Mouse (Mus musculus): ENCODE measurements around the gene Atp11a. TPM values are rescaled to one million over a fixed set of nuclear protein-coding genes. Genes with fewer than 3 reads are reported as not detected.

Atp11a gene
- polyA plus RNA-seq, 1 experiment from 2014 or later: 13.6 TPM

GRCm38 (mm10) chr8:12776166-12776565, 19.4 kb downstream of the Atp11a start:
- no peak for ATAC-seq (ENCODE audit: low FRiP score, low TSS enrichment)
- no peak overlapping the region for H3K27ac ChIP-seq (replicated peaks; ENCODE audit: low read depth, low read length)
- DNase-seq: no peak

DNA sequence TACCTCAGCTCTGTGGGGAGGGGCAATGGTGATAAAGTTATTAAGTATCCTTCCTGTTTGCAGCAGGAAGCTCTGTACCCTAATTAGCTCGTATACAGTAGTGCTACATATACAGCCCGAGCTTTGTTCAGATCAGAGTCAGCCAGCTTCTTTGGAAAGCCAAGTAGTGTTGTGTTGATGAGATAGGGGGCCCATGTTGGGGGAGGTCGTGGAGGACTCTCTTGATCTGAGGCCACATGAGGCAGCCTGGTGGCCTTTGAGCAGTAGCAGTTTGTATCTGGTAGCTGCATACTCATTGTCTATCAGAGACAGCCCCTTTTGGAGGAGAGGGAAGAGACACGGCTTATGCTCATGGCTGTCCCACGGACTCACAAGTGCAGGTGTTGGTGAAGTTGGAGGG, 20.4 kb downstream of the Atp11a start:
- H3K36me3 ChIP-seq (ENCODE audit: control insufficient read depth, insufficient read depth, low read length): no peaks in the 10 kb centered on the region
- no peak for DNase-seq

More at GRCm38 (mm10) chr8:12776166-12776565, 19.4 kb downstream of the Atp11a start:
- Histone ChIP-seq H3K9me3 (ENCODE audit: control insufficient read depth, low read length) (no peaks in the 10 kb centered on the region), H3K4me3 (replicated peaks; ENCODE audit: low read depth, low read length) (no peak overlapping the region), H3K36me3 (ENCODE audit: control insufficient read depth, insufficient read depth, low read length) (no peaks in the 10 kb centered on the region), H3K9ac (replicated peaks; ENCODE audit: low read length) (no peak overlapping the region), H3K4me1 (ENCODE audit: control insufficient read depth, insufficient read depth, low read length) (no peaks in the 10 kb centered on the region), H3K27me3 (ENCODE audit: control insufficient read depth, insufficient read depth, low read length) (no peaks in the 10 kb centered on the region), H3K4me2 (ENCODE audit: low read length) (no peak overlapping the region)
- 81% methylated on average over 10 of the region's 10 CpGs for WGBS

DNA sequence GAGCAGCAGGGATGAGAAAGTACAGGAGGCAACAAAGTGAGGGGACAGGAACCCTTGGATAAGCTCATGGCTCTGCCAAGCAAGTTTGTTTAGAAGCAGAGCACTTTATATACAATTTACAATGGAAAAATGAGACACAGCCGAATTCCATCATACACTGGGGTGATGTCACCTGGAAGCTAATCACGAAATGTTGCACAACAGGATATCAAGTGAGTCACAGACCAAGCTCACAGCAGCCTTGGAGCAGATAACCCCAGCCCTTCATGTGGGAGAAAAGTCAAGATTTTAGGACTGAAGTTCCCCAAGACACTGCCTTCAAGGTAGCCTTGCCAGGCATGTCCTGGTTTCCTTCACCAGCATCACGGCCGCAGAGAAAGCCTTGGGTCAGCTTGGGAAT, 22.7 kb downstream of the Atp11a start:
- no peaks in the 10 kb centered on the region for H3K4me1 ChIP-seq (ENCODE audit: control insufficient read depth, insufficient read depth, low read length)
- no peak overlapping the region for H3K27ac ChIP-seq (replicated peaks; ENCODE audit: low read depth, low read length)
- 85% methylated on average over 4 of the region's 4 CpGs for WGBS
- no peaks in the 10 kb centered on the region for H3K36me3 ChIP-seq (ENCODE audit: control insufficient read depth, insufficient read depth, low read length)
- no peak overlapping the region for H3K9ac ChIP-seq (replicated peaks; ENCODE audit: low read length)
- H3K4me3 ChIP-seq (replicated peaks; ENCODE audit: low read depth, low read length): no peak overlapping the region
- no peak overlapping the region for H3K4me2 ChIP-seq (ENCODE audit: low read length)
- H3K9me3 ChIP-seq (ENCODE audit: control insufficient read depth, low read length): no peaks in the 10 kb centered on the region
- no peaks in the 10 kb centered on the region for H3K27me3 ChIP-seq (ENCODE audit: control insufficient read depth, insufficient read depth, low read length)
- no peak for ATAC-seq (ENCODE audit: low FRiP score, low TSS enrichment)
- DNase-seq: no peak

More for the DNA sequence above, 20.4 kb downstream of the Atp11a start:
- WGBS: 73% methylated on average over 5 of the region's 5 CpGs
- H3K27ac ChIP-seq (replicated peaks; ENCODE audit: low read depth, low read length): no peak overlapping the region
- no peaks in the 10 kb centered on the region for H3K27me3 ChIP-seq (ENCODE audit: control insufficient read depth, insufficient read depth, low read length)
- no peak overlapping the region for H3K9ac ChIP-seq (replicated peaks; ENCODE audit: low read length)
- H3K4me3 ChIP-seq (replicated peaks; ENCODE audit: low read depth, low read length): no peak overlapping the region
- no peaks in the 10 kb centered on the region for H3K4me1 ChIP-seq (ENCODE audit: control insufficient read depth, insufficient read depth, low read length)
- ATAC-seq (ENCODE audit: low FRiP score, low TSS enrichment): no peak
- H3K4me2 ChIP-seq (ENCODE audit: low read length): no peak overlapping the region
- no peaks in the 10 kb centered on the region for H3K9me3 ChIP-seq (ENCODE audit: control insufficient read depth, low read length)

DNA sequence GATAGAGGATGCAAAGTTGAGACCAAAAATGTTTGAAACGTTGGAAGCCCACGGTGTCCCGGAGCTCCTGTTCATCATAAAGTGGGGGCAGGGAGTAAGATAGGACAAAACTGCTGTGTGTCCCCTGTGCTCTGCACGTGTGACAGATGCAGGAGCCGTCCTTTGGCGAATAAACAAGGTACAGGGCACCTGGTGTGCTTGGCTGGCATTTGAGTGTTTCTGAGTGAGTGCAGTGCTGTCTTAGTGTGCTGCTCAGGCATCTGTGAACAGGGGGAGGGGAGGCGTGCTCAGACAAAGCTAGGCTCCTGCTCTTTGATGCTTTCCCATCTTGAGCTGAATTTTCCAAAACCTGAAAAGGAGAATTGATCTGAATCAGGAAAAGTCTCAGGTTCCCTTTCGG, 28.7 kb downstream of the Atp11a start:
- 46% methylated on average over 8 of the region's 8 CpGs for WGBS
- H3K4me3 ChIP-seq (replicated peaks; ENCODE audit: low read depth, low read length): no peak overlapping the region
- no peaks in the 10 kb centered on the region for H3K27me3 ChIP-seq (ENCODE audit: control insufficient read depth, insufficient read depth, low read length)
- DNase-seq: no peak
- H3K9ac ChIP-seq (replicated peaks; ENCODE audit: low read length): no peak overlapping the region
- no peak for ATAC-seq (ENCODE audit: low FRiP score, low TSS enrichment)
- H3K9me3 ChIP-seq (ENCODE audit: control insufficient read depth, low read length): no peaks in the 10 kb centered on the region
- no peak overlapping the region for H3K27ac ChIP-seq (replicated peaks; ENCODE audit: low read depth, low read length)
- no peak overlapping the region for H3K4me2 ChIP-seq (ENCODE audit: low read length)
- H3K4me1 ChIP-seq (ENCODE audit: control insufficient read depth, insufficient read depth, low read length): peaks cover 4% of the 10 kb centered on the region; the same call in 1 of the 2 replicates
- no peaks in the 10 kb centered on the region for H3K36me3 ChIP-seq (ENCODE audit: control insufficient read depth, insufficient read depth, low read length)

DNA sequence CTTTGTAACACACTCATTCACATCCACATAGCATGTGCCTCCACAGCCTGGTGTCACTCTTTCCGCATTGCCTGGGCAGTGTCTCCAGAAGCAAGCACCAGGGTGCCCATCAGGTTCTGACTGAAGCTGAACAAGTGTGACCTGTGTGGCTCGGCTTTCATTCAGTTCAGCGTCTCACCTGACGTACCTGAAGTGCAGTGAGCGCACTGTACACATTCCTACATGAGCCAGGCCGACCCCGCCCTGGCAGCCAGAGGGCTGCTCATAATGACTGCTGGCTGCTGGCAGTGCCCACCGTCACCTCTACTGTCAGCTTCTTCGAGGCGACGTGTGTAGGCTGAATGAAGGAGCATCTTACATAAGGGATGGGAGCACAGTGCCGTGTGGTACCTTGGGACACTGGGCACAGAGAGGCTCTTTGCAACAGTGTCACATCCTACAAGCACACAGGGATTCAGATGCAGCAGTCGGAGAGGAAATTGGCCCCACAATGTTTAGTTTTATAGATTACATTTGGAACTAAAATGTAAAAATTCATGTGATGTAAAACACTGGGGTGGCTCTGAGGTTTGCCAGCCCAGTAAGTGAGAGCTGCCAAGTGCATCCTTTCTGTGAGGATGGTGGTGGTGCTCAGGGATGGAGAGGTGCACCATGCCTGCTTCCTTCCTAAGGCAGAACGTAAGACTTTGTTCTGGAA, 29.6 kb downstream of the Atp11a start:
- H3K9ac ChIP-seq (replicated peaks; ENCODE audit: low read length): no peak overlapping the region
- 79% methylated on average over 14 of the region's 14 CpGs for WGBS

DNA sequence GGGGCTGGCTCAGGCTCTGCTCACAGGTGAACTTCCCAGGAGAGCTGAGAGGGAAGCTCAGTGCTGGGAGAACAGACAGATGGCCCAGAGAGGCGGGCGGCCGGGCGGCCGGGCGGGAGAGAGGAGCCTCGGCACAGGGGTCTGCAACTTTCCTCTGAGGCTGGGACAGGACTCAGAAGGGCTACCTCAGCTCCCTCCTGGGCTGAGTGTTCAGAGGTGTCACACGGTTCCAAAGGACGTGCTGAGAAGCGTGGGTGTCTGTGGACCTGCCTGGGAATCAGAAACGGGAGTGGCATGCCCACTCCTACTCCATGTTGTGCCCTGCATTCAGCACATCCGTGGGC, 30.1 kb downstream of the Atp11a start:
- Histone ChIP-seq H3K27me3 (ENCODE audit: control insufficient read depth, insufficient read depth, low read length) (no peaks in the 10 kb centered on the region), H3K4me1 (ENCODE audit: control insufficient read depth, insufficient read depth, low read length) (peaks cover 4% of the 10 kb centered on the region; the same call in 1 of the 2 replicates), H3K4me2 (ENCODE audit: low read length) (no peak overlapping the region), H3K9ac (replicated peaks; ENCODE audit: low read length) (no peak overlapping the region), H3K36me3 (ENCODE audit: control insufficient read depth, insufficient read depth, low read length) (no peaks in the 10 kb centered on the region), H3K4me3 (replicated peaks; ENCODE audit: low read depth, low read length) (no peak overlapping the region), H3K27ac (replicated peaks; ENCODE audit: low read depth, low read length) (no peak overlapping the region), H3K9me3 (ENCODE audit: control insufficient read depth, low read length) (no peaks in the 10 kb centered on the region)
- 54% methylated on average over 12 of the region's 12 CpGs for WGBS
- ATAC-seq (ENCODE audit: low FRiP score, low TSS enrichment): no peak
- DNase-seq: no peak

More for the DNA sequence above, 29.6 kb downstream of the Atp11a start:
- Histone ChIP-seq H3K36me3 (ENCODE audit: control insufficient read depth, insufficient read depth, low read length) (no peaks in the 10 kb centered on the region), H3K9me3 (ENCODE audit: control insufficient read depth, low read length) (no peaks in the 10 kb centered on the region), H3K4me2 (ENCODE audit: low read length) (no peak overlapping the region), H3K27ac (replicated peaks; ENCODE audit: low read depth, low read length) (no peak overlapping the region), H3K27me3 (ENCODE audit: control insufficient read depth, insufficient read depth, low read length) (no peaks in the 10 kb centered on the region), H3K4me3 (replicated peaks; ENCODE audit: low read depth, low read length) (no peak overlapping the region), H3K4me1 (ENCODE audit: control insufficient read depth, insufficient read depth, low read length) (peaks cover 4% of the 10 kb centered on the region; the same call in 1 of the 2 replicates)
- no peak for DNase-seq
- ATAC-seq (ENCODE audit: low FRiP score, low TSS enrichment): no peak

- H3K4me3 ChIP-seq (replicated peaks; ENCODE audit: low read depth, low read length): no peak overlapping the region
- no peak overlapping the region for H3K4me2 ChIP-seq (ENCODE audit: low read length)
- H3K27ac ChIP-seq (replicated peaks; ENCODE audit: low read depth, low read length): no peak overlapping the region
- no peak for DNase-seq
- H3K9me3 ChIP-seq (ENCODE audit: control insufficient read depth, low read length): no peaks in the 10 kb centered on the region
- WGBS: 36% methylated on average over 8 of the region's 8 CpGs
- no peaks in the 10 kb centered on the region for H3K27me3 ChIP-seq (ENCODE audit: control insufficient read depth, insufficient read depth, low read length)
- H3K9ac ChIP-seq (replicated peaks; ENCODE audit: low read length): no peak overlapping the region
- no peaks in the 10 kb centered on the region for H3K36me3 ChIP-seq (ENCODE audit: control insufficient read depth, insufficient read depth, low read length)
- no peak for ATAC-seq (ENCODE audit: low FRiP score, low TSS enrichment)
- peaks cover 4% of the 10 kb centered on the region; the same call in 1 of the 2 replicates for H3K4me1 ChIP-seq (ENCODE audit: control insufficient read depth, insufficient read depth, low read length)
Observed at GRCm38 (mm10) chr8:12787427-12787826, 30.6 kb downstream of the Atp11a start.

DNA sequence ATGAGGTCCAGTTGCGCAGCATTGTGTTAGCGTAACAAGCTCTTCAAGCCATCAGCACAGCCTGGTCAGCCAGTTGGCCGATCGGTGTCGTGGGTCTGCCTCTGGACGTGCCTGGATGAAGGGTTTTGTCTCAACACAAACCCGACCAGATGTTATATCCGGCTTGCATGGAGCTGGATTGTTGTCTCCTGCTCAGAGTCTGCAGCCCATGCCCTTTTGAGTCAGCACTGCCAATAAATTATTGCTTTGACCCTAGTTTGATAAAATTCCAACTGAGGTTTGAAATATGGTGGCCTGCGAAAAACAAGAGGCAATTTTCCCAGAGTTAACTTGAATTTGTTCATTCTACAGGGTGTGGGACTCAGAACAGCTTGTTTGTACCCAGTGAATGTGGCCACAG, 31.9 kb downstream of the Atp11a start:
- no peak for ATAC-seq (ENCODE audit: low FRiP score, low TSS enrichment)
- Histone ChIP-seq H3K4me1 (ENCODE audit: control insufficient read depth, insufficient read depth, low read length) (peaks cover 4% of the 10 kb centered on the region; the same call in 1 of the 2 replicates), H3K4me2 (ENCODE audit: low read length) (no peak overlapping the region), H3K27ac (replicated peaks; ENCODE audit: low read depth, low read length) (no peak overlapping the region), H3K4me3 (replicated peaks; ENCODE audit: low read depth, low read length) (no peak overlapping the region), H3K9me3 (ENCODE audit: control insufficient read depth, low read length) (no peaks in the 10 kb centered on the region), H3K27me3 (ENCODE audit: control insufficient read depth, insufficient read depth, low read length) (no peaks in the 10 kb centered on the region), H3K9ac (replicated peaks; ENCODE audit: low read length) (no peak overlapping the region), H3K36me3 (ENCODE audit: control insufficient read depth, insufficient read depth, low read length) (no peaks in the 10 kb centered on the region)
- no peak for DNase-seq
- 81% methylated on average over 9 of the region's 9 CpGs for WGBS

- Histone ChIP-seq H3K4me2 (ENCODE audit: low read length) (no peak overlapping the region), H3K9me3 (ENCODE audit: control insufficient read depth, low read length) (no peaks in the 10 kb centered on the region), H3K4me1 (ENCODE audit: control insufficient read depth, insufficient read depth, low read length) (0 out of 2 replicates have a peak, but pooled peaks cover 3% of the 10 kb centered on the region), H3K27ac (replicated peaks; ENCODE audit: low read depth, low read length) (no peak overlapping the region), H3K36me3 (ENCODE audit: control insufficient read depth, insufficient read depth, low read length) (no peaks in the 10 kb centered on the region), H3K27me3 (ENCODE audit: control insufficient read depth, insufficient read depth, low read length) (no peaks in the 10 kb centered on the region), H3K9ac (replicated peaks; ENCODE audit: low read length) (no peak overlapping the region), H3K4me3 (replicated peaks; ENCODE audit: low read depth, low read length) (no peak overlapping the region)
- no peak for ATAC-seq (ENCODE audit: low FRiP score, low TSS enrichment)
- no peak for DNase-seq
- 95% methylated on average over 5 of the region's 5 CpGs for WGBS
Observed at GRCm38 (mm10) chr8:12795011-12795671, 38.3 kb downstream of the Atp11a start.

Measured in midbrain, embryonic 14.5 days (tissue).